Mouse (Mus musculus) hindbrain, embryonic 11.5 days (tissue): ENCODE results near the gene Cryba4. TPM values are rescaled to one million over a fixed set of nuclear protein-coding genes. Genes with fewer than 3 reads are reported as not detected.

ENCODE experiments used
- ATAC-seq: fragments of 200-750 bp; cut with Nextera tagmentation; 2 replicates; pipeline ENCODE4 v1.8.0; 2017; ENCODE audit warnings: mild to moderate bottlenecking, moderate TSS enrichment, moderate library complexity; ENCODE audit not compliant: low FRiP score
- DNase-seq: peaks from one replicate; pipeline ENCODE4 v3.0.0-alpha.2; 2015; ENCODE audit warnings: low spot score
- H3K27ac ChIP-seq: fragments of 300-500 bp; sonication (generic); 2 replicates; pipeline ENCODE4 v1.5.1; 2014; ENCODE audit warnings: mild to moderate bottlenecking, low read depth, low read length
- H3K27me3 ChIP-seq: fragments of 300-500 bp; sonication (generic); 2 replicates; pipeline ENCODE4 v1.6.1; 2014; ENCODE audit warnings: mild to moderate bottlenecking, low read length, moderate library complexity, mixed read lengths; ENCODE audit not compliant: control insufficient read depth, insufficient read depth
- H3K36me3 ChIP-seq: fragments of 300-500 bp; sonication (generic); 2 replicates; pipeline ENCODE4 v1.6.1; 2014; ENCODE audit warnings: mild to moderate bottlenecking, low read length, moderate library complexity, mixed read lengths; ENCODE audit not compliant: control insufficient read depth, insufficient read depth
- H3K4me1 ChIP-seq: fragments of 300-500 bp; sonication (generic); replicated peaks from 2 replicates; pipeline ENCODE4 v1.6.1; 2014; ENCODE audit warnings: low read length, mixed read lengths; ENCODE audit not compliant: control insufficient read depth, insufficient read depth
- H3K4me2 ChIP-seq: fragments of 300-500 bp; sonication (generic); replicated peaks from 2 replicates; pipeline ENCODE4 v1.6.1; 2014; ENCODE audit warnings: mild to moderate bottlenecking, low read depth, low read length
- H3K4me3 ChIP-seq: fragments of 300-500 bp; sonication (generic); 2 replicates; pipeline ENCODE4 v1.5.1; 2014; ENCODE audit warnings: low read depth, low read length
- H3K9ac ChIP-seq: fragments of 300-500 bp; sonication (generic); 2 replicates; pipeline ENCODE4 v1.6.1; 2014; ENCODE audit warnings: low read depth, low read length
- H3K9me3 ChIP-seq: fragments of 300-500 bp; sonication (generic); 2 replicates; pipeline ENCODE4 v1.6.1; 2016; ENCODE audit warnings: low read length; ENCODE audit not compliant: control insufficient read depth
- WGBS: fragments of 180-500 bp; shearing (Covaris S2); extraction: QIAGEN DNeasy Blood & Tissue Kit; methylation state at CpG from one replicate; pipeline ENCODE4 v1.1.7; 2014; 5-methylcytosine and 5-hydroxymethylcytosine counted together
- polyA plus RNA-seq: library from polyadenylated mRNA; unstranded; fragments of >200 nt; fragmentation: Nextera tagmentation; extraction: Ambion mirVana; gene quantifications from 2 replicates; pipeline ENCODE4 v1.2.1, GENCODE M21; 2014

Gene Cryba4
- polyA plus RNA-seq, 1 experiment from 2014 or later = 1.9 TPM

DNA sequence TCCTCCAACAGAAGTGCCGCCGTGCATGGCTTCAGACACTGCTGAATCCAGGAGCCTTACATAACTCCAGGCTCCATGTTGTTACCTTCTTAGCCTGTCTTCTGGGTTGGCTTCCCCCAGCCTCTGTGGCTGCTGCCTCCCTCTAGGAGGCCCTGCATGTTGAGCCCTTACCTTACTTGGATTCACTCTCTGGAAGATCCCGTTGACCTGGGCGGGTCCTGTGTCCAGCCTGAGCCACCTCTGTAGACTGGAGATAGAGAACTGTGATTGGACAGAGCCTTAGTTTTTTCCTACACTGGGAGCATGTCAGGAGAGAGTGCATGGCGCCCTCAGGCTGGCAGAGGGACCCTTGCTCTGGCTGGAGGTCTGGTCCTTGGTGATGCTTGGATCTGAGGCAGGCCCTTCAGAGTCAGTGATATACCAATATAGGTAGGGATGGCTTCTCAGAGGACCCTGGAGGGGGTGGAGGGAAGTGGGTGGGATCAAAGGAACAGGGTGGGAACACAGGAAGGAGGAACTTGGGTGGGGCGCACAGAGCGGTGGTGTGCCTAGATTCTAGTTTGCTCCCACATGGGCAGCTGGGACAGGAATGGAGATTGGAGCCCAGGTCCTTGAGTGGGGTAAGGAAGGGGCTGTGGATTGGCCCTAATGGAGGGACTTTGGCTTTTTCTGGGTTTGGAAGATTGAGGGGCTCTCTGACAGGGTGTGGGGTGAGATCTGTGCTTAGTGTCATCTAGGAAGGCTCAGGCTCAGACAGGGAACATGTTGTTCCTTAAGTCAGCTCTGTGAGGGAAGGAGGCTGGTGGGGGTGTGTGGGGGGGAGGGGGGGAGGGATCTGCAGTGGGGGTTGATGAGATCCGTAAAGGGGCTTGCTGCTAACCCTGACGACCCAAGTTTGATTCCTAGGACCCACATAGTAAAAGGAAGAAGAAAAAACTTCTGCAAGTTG lies 36.1 kb upstream of the Cryba4 start:
- H3K4me1 ChIP-seq = no peaks in the 10 kb centered on the region
- WGBS = 89% methylated on average over 9 of the region's 9 CpGs

DNA sequence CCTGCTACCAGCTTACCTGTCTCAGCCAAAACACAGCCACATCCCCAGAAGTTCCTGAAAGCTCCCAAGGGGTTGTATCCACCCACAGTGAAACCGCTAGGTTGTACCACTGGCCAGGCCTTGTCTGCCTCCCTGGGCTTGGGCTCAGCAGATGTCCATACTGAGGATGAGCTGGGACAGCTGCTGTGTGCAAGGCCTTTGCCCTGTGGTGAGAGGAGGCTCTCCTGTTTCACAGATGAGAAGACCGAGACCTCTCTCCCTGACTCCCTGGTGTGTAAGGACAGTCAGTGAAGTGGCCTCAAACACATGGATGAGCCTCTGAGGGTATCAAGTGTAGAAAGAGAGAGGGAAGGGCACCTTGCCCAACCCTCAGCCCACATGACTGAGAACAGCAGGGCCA lies 35.3 kb upstream of the Cryba4 start:
- Histone ChIP-seq H3K27me3 (no peaks in the 10 kb centered on the region), H3K9ac (no peak overlapping the region), H3K4me1 (no peaks in the 10 kb centered on the region), H3K36me3 (no peaks in the 10 kb centered on the region), H3K9me3 (no peaks in the 10 kb centered on the region), H3K4me3 (no peak overlapping the region), H3K4me2 (no peak overlapping the region), H3K27ac (no peak overlapping the region)
- WGBS = 86% methylated on average over 2 of the region's 2 CpGs
- ATAC-seq (no peak), DNase-seq (no peak)

More for the DNA sequence above, 36.1 kb upstream of the Cryba4 start:
- Histone ChIP-seq H3K36me3 (no peaks in the 10 kb centered on the region), H3K27me3 (no peaks in the 10 kb centered on the region), H3K4me3 (no peak overlapping the region), H3K9me3 (no peaks in the 10 kb centered on the region), H3K27ac (no peak overlapping the region), H3K4me2 (no peak overlapping the region), H3K9ac (no peak overlapping the region)
- no peak for DNase-seq
- ATAC-seq = no peak

DNA sequence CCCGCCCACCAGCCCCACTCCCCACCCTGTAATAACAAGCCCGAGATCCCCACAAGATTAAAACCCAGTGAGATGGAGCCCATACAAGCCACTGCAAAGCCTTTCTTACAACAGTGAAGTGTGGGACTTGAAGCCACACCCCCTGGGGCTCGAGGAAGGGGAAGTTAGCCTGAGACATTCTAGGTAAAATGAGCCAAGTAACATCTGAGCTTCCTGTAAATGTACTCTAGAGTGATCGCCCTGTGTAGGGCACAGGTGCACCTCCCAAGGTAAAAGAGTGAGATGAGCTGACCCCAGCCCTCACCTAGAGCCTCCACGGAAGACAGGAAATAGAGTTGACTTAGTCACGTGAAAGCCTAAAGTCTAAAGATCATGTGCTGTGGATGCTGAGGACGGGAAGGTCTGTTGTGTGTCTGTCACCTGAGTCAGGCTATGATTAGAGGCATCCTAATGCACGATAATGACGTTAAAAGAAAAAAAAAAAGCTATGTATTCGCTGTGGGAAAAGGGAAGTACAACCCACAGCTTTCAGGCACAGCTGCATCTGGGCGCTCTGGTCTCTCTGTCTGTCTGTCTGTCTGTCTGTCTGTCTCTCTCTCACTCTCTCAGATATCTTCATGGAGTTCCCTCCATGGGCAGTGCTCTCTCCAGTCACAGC lies 34.8 kb upstream of the Cryba4 start:
- WGBS = 83% methylated on average over 11 of the region's 11 CpGs
- ATAC-seq = no peak
- Histone ChIP-seq H3K4me3 (no peak overlapping the region), H3K9ac (no peak overlapping the region), H3K4me2 (no peak overlapping the region), H3K27me3 (no peaks in the 10 kb centered on the region), H3K36me3 (no peaks in the 10 kb centered on the region), H3K4me1 (no peaks in the 10 kb centered on the region), H3K9me3 (no peaks in the 10 kb centered on the region), H3K27ac (no peak overlapping the region)
- DNase-seq = no peak

DNA sequence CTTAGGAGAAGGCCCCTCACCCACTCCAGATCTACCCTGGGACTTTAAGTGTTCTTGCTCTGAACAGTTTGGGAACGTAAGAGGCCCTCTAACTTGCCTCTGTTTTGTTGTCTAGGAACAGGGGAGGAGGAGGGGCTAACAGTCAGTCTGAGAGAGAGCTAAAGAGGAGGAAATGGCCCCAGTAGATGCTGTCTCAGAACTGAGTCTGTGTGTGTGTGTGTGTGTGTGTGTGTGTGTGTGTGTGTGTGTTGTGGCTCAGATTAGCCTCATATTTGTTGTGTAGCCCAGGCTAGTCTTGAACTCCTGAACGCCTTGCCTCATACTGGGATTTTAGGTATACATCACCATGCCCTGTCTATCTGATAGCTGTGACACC lies 34.3 kb upstream of the Cryba4 start:
- Histone ChIP-seq H3K9ac (no peak overlapping the region), H3K36me3 (no peaks in the 10 kb centered on the region), H3K9me3 (no peaks in the 10 kb centered on the region), H3K27ac (no peak overlapping the region), H3K4me1 (no peaks in the 10 kb centered on the region), H3K27me3 (no peaks in the 10 kb centered on the region), H3K4me3 (no peak overlapping the region), H3K4me2 (no peak overlapping the region)
- ATAC-seq = no peak
- DNase-seq = no peak
- WGBS = 78% methylated on average over 2 of the region's 2 CpGs

DNA sequence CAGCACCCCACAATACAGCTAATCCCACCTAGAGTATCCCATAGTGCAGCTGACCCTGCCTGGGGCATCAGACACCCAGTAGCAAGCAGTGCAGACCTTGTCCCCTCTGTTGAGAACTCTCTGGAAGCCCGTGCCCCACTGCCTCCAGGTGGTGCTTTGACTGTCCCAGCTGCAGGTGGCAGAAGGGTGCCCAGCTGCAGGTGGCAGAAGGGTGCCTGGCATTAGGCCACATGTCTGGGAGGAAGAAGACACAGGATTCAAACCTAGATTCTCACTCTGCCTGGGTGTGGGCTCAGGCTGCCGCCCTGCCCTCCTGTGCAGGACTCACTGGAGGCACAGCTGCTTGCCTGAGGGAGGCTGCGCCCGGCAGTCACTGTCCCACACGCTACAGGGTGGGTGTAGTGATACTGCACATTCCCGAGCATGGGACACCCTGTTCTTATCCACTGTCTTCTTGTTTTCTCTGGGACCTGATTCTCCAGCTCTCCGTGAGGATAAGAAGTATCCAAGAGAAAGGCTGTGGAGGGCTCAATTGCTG lies 33.3 kb upstream of the Cryba4 start:
- H3K36me3 ChIP-seq = no peaks in the 10 kb centered on the region
- no peak overlapping the region for H3K4me2 ChIP-seq
- DNase-seq = no peak
- H3K9me3 ChIP-seq = no peaks in the 10 kb centered on the region
- H3K4me1 ChIP-seq = no peaks in the 10 kb centered on the region
- ATAC-seq = no peak
- H3K9ac ChIP-seq = no peak overlapping the region
- no peaks in the 10 kb centered on the region for H3K27me3 ChIP-seq
- no peak overlapping the region for H3K4me3 ChIP-seq
- WGBS = 90% methylated on average over 7 of the region's 7 CpGs
- H3K27ac ChIP-seq = no peak overlapping the region

DNA sequence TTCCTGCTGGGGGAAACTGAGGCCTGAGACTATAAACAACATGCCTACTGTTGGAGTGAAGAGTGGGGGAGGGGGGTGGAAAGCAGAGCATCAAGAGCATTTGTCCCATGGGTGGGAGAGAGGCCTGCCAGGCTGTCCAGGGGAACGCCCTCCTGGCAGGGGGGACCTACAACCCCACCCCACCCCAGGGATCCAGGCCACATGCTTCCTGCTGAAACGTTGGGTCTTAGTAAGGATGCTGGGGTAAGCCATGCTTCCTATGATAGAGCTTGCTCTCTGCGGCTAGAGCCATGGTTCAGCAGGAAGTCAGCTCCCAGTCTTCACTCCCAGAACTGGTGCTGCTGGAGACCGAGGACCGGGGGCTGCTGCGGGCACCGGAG lies 31.9 kb upstream of the Cryba4 start:
- ATAC-seq (no peak), DNase-seq (no peak)
- Histone ChIP-seq H3K9ac (no peak overlapping the region), H3K36me3 (no peaks in the 10 kb centered on the region), H3K4me3 (no peak overlapping the region), H3K27me3 (no peaks in the 10 kb centered on the region), H3K27ac (no peak overlapping the region), H3K9me3 (no peaks in the 10 kb centered on the region), H3K4me1 (no peaks in the 10 kb centered on the region; the same call in 1 of the 2 replicates), H3K4me2 (no peak overlapping the region)
- 77% methylated on average over 7 of the region's 7 CpGs for WGBS

DNA sequence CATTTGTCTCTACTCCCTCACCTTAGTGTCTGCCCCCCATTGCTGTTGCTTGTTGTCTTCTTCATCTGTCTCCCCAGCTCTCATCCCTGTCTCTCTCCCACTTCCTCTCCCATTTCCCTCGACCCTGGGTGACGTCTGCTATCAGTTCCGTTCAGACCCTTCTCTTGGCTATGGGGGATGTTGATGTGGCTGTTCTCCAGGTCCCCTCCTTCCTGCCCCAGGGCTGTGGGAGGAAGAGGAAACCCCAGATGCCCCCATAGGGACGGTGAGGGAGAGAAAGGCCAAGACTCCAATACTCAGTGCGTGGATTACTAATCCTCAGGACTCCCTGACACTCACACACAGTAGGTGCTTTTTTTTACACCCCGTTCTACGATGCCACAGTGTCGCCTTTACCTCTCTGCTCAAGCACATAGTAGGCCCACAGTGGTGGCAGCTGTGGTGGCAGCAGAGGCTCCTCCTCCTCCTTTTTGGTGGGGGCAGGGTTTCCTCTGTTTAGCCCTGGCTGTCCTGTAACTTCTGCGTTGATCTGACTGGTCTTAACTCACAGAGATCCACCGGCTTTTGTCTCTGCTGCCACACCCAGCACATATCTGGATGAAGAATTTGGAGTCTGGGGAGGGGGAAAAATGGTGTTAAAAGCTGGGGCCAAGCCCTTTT lies 31.4 kb upstream of the Cryba4 start:
- no peak overlapping the region for H3K9ac ChIP-seq
- no peak for ATAC-seq
- H3K9me3 ChIP-seq = no peaks in the 10 kb centered on the region
- no peak for DNase-seq
- H3K4me1 ChIP-seq = no peaks in the 10 kb centered on the region; the same call in 1 of the 2 replicates
- WGBS = 76% methylated on average over 10 of the region's 10 CpGs
- H3K4me3 ChIP-seq = no peak overlapping the region
- H3K4me2 ChIP-seq = no peak overlapping the region
- H3K27me3 ChIP-seq = no peaks in the 10 kb centered on the region
- no peaks in the 10 kb centered on the region for H3K36me3 ChIP-seq
- no peak overlapping the region for H3K27ac ChIP-seq

DNA sequence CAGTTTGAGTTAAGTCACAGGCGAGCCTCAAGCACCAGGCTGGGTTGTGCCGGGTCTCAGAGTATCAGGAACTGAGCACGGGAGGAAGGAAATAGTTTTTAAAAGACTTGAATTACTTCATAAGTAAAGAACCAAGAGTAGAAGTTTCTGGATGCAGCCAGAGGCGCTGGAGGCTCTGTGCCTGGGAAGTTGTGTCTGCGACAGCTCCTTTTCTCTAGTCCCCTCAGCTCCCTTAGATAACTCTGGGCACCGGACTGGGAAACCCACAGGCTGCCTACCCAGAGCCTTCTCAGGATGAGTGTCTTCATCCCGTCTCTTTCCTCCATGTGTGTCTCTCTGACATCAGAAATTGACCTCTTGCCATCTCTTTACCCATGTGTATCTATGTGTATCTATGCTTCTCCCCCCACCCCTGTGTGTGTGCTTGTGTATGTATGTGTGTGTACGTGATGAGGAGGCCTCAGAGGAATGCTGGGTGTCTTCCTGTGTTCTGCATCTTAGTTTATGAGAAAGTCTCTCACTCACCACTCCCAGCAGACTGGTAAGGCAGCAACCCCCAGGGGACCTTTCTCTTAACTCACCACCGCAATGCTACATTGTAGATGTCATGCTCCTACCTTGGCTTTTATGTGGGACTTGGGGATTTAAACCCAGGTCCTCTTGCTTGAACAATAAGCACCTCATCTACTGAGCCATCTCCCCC lies 30.6 kb upstream of the Cryba4 start:
- no peaks in the 10 kb centered on the region; the same call in 1 of the 2 replicates for H3K4me1 ChIP-seq
- H3K9me3 ChIP-seq = no peaks in the 10 kb centered on the region
- H3K27ac ChIP-seq = no peak overlapping the region
- H3K36me3 ChIP-seq = no peaks in the 10 kb centered on the region
- no peak overlapping the region for H3K9ac ChIP-seq
- DNase-seq (no peak), ATAC-seq (no peak)
- no peaks in the 10 kb centered on the region for H3K27me3 ChIP-seq
- no peak overlapping the region for H3K4me2 ChIP-seq
- H3K4me3 ChIP-seq = no peak overlapping the region
- 83% methylated on average over 9 of the region's 9 CpGs for WGBS
